Mouse (Mus musculus): ENCODE measurements around the gene Aanat.
A peak's percentile ranks its signal among the peaks of the same experiment; 100 is the strongest.

DNA sequence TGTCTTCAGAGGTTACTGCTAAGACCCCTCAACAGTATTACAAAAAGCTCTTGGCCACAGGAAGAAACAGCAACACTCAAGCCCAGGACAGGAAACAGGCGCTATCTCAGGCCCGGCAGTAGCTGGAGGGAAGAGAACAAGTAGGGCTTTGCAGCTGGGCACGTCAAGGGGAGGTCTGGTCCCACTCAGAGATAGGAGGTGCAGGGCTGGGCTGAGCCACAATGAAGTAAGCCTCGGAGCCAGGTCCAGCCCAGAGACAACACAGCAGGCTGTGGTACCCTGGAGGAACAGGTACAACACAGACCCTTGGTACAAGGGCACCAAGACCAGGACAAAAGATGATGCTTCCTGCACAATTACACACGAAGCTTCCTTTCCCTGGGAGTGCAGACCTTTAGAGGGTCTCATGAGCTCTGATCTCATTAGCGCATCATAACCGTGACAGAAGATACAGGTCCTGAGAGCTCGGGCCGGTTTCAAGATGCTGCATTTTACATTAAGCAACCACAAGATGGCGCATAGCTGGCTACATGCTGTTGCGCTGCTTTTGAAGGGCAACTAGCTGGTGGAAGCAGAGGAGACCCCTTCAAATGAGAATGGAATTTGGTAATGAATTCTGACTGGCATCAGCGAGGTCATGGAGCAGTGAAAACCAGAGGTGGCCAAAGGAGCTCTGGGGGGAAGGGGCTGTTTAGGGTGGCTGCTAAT, 31.9 kb upstream of the Aanat start:
- TF ChIP-seq POLR2A (IDR thresholded peaks at IDR 0.05; ENCODE audit: extremely low read depth, insufficient read depth, low read length): no peak
- TF ChIP-seq CTCF (IDR thresholded peaks at IDR 0.05; ENCODE audit: low read depth, low read length): peak; percentile 63
